Mouse (Mus musculus) hindbrain, postnatal 0 days (tissue): ENCODE results near the gene Gm13278. TPM values are rescaled to one million over a fixed set of nuclear protein-coding genes. Genes with fewer than 3 reads are reported as not detected.

Experiments used
- ATAC-seq: fragments of 200-750 bp; cut with Nextera tagmentation; 2 replicates; pipeline ENCODE4 v1.8.0; 2017; ENCODE audit warnings: mild to moderate bottlenecking, moderate TSS enrichment, moderate library complexity
- DNase-seq: peaks from one replicate; pipeline ENCODE4 v3.0.0-alpha.2; 2015; ENCODE audit warnings: low spot score
- H3K27ac ChIP-seq: fragments of 300-500 bp; sonication (generic); 2 replicates; pipeline ENCODE4 v1.5.1; 2014; ENCODE audit warnings: mild to moderate bottlenecking
- H3K27me3 ChIP-seq: fragments of 300-500 bp; sonication (generic); 2 replicates; pipeline ENCODE4 v1.6.1; 2014; ENCODE audit warnings: low read length, mixed read lengths; ENCODE audit not compliant: insufficient read depth
- H3K36me3 ChIP-seq: fragments of 300-500 bp; sonication (generic); 2 replicates; pipeline ENCODE4 v1.6.1; 2014; ENCODE audit warnings: low read length, mixed read lengths; ENCODE audit not compliant: insufficient read depth
- H3K4me1 ChIP-seq: fragments of 300-500 bp; sonication (generic); 2 replicates; pipeline ENCODE4 v1.6.1; 2014; ENCODE audit warnings: antibody characterized with exemption, low read length, mixed read lengths; ENCODE audit not compliant: insufficient read depth
- H3K4me2 ChIP-seq: fragments of 300-500 bp; sonication (generic); 2 replicates; pipeline ENCODE4 v1.6.1; 2014; ENCODE audit warnings: low read depth, mild to moderate bottlenecking, low read length, moderate library complexity, mixed read lengths
- H3K4me3 ChIP-seq: fragments of 300-500 bp; sonication (generic); 2 replicates; pipeline ENCODE4 v1.5.1; 2014; ENCODE audit warnings: low read length
- H3K9ac ChIP-seq: fragments of 300-500 bp; sonication (generic); replicated peaks from 2 replicates; pipeline ENCODE4 v1.6.1; 2014; ENCODE audit warnings: mild to moderate bottlenecking, low read length, moderate library complexity, mixed read lengths
- H3K9me3 ChIP-seq: fragments of 300-500 bp; sonication (generic); 2 replicates; pipeline ENCODE4 v1.6.1; 2016; ENCODE audit warnings: low read length, mixed read lengths
- CTCF ChIP-seq: IDR thresholded peaks from 2 replicates; pipeline ENCODE4 v1.5.1; 2016; ENCODE audit warnings: antibody characterized with exemption, control low read depth, low read depth
- WGBS: fragments of 180-500 bp; shearing (Covaris S2); extraction: QIAGEN DNeasy Blood & Tissue Kit; methylation state at CpG from one replicate; pipeline ENCODE4 v1.1.7; 2014; 5-methylcytosine and 5-hydroxymethylcytosine counted together
- polyA plus RNA-seq: library from polyadenylated mRNA; unstranded; fragments of >200 nt; fragmentation: Nextera tagmentation; extraction: Ambion mirVana; gene quantifications from 2 replicates; pipeline ENCODE4 v1.2.1, GENCODE M21; 2015
- total RNA-seq: library from RNA; depleted of rRNA; stranded (reverse); fragments of >200 nt; gene quantifications from 2 replicates; pipeline ENCODE4 v1.2.3, GENCODE M21; 2014; rRNA removed

The Gm13278 gene
- total and polyA plus RNA-seq, 2 experiments from 2014 or later, result not detected

DNA sequence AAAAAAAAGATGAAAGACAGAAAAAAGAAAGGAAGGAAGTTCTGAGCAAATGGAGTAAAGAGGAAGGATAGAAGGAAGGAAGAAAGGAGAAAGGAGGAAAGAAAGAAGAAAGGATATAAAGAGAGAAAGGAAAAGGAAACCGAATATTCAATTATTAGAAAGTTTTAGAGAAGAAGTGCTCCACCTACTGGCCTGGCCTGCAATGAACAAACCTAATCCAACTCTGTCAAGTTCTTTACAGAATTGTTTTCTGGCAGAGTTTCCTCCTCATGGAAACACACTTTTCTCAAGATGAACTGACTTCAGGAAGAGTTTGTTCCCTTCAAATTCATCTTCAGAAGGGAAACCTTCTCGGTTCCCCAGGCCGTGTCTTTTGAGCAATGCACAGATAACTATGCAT lies 47.5 kb downstream of the Gm13278 start:
- peak; percentile 60 for TF ChIP-seq CTCF
- Histone ChIP-seq H3K4me1 (no peaks in the 10 kb centered on the region), H3K9ac (no peak overlapping the region), H3K27ac (no peak overlapping the region), H3K4me2 (no peak overlapping the region), H3K9me3 (no peaks in the 10 kb centered on the region), H3K27me3 (no peaks in the 10 kb centered on the region), H3K4me3 (no peak overlapping the region), H3K36me3 (no peaks in the 10 kb centered on the region)
- no peak for ATAC-seq
- WGBS, result 44% methylated on average over 3 of the region's 3 CpGs
- DNase-seq, result peak; percentile 39

DNA sequence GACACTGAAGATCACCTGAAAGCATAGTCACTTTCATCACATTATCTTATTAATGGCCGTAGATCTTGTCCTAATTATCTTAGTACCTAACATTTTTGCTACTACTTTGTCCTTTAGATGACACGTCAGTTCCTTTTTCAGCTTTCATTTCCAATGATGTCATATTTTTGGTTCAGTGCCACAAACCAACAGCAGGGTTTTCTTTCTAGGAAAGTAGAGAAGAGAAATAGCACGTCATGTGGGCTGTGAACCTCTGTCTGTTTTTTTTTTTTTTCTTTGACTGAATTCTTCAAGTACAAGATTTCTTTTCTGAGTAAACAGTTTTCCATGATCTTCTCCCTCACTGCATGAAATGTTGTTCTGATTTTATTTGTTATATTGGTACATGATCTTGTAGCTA lies 48.7 kb downstream of the Gm13278 start:
- TF ChIP-seq CTCF, result no peak
- 68% methylated on average over 3 of the region's 3 CpGs for WGBS

DNA sequence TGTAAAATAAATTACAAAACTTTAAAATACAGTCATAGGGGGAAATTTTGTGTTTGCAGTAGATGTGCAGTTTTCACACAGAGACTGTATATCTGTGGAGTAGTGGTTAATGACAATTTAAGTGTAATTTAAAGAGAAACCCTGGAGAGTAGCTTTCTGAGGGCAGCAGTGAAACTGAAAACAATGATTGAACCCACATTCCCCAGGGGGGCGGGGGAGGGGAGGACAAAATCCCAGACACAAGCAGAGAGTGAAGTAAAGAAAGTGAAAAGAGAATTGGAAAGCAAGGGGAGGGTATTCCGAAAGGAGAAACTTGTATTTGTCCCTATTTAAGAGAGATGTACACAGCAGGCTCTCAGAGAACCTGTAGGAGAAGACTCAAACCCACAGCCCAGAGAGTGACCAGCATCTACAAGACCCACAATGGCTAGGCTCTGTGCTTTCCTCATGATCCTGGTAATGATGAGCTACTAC lies 50.1 kb downstream of the Gm13278 start, which contains the start of gene Ifna4:
TSS of gene Ifna4 (plus strand) at position 424 of the 474 bp plus-strand sequence.
- no peak for DNase-seq
- no peak within 1 kb of the TSS for H3K27ac ChIP-seq
- no peak for ATAC-seq
- no peaks in the 10 kb centered on the region for H3K27me3 ChIP-seq
- no peaks in the 10 kb centered on the region for H3K9me3 ChIP-seq
- no peak within 1 kb of the TSS for H3K9ac ChIP-seq
- 47% methylated on average over 2 of the region's 2 CpGs for WGBS
- H3K4me1 ChIP-seq, result no peaks in the 10 kb centered on the region
- H3K4me3 ChIP-seq, result no peak within 1 kb of the TSS
- no peaks in the 10 kb centered on the region for H3K36me3 ChIP-seq
- no peak for TF ChIP-seq CTCF
- no peak within 1 kb of the TSS for H3K4me2 ChIP-seq

More for the DNA sequence above, 48.7 kb downstream of the Gm13278 start:
- H3K4me3 ChIP-seq, result no peak overlapping the region
- no peaks in the 10 kb centered on the region for H3K9me3 ChIP-seq
- ATAC-seq (no peak), DNase-seq (no peak)
- no peaks in the 10 kb centered on the region for H3K4me1 ChIP-seq
- H3K9ac ChIP-seq, result no peak overlapping the region
- no peaks in the 10 kb centered on the region for H3K27me3 ChIP-seq
- H3K36me3 ChIP-seq, result no peaks in the 10 kb centered on the region
- H3K4me2 ChIP-seq, result no peak overlapping the region
- H3K27ac ChIP-seq, result no peak overlapping the region

Other genes with a start within 250 kb of the Gm13278 start
Only the 30 nearest of the 31 such genes appear.
- gene Ifna14, start 219.8 kb upstream of the Gm13278 start, total RNA-seq, result not detected in 2 replicates
- gene Ifna14, start 219.8 kb upstream of the Gm13278 start, polyA plus RNA-seq, result not detected in 2 replicates
- gene Ifna9, start 199.2 kb upstream of the Gm13278 start, total RNA-seq, result not detected in 2 replicates
- not detected in 2 replicates for gene Ifna9, start 199.2 kb upstream of the Gm13278 start, polyA plus RNA-seq
- not detected in 2 replicates for gene Ifna12, start 188.2 kb upstream of the Gm13278 start, total RNA-seq
- not detected in 2 replicates for gene Ifna12, start 188.2 kb upstream of the Gm13278 start, polyA plus RNA-seq
- gene C87499, start 157.1 kb upstream of the Gm13278 start, total RNA-seq, result not detected in 2 replicates
- not detected in 2 replicates for gene C87499, start 157.1 kb upstream of the Gm13278 start, polyA plus RNA-seq
- gene Ifna13, start 147.1 kb upstream of the Gm13278 start, total RNA-seq, result not detected in 2 replicates
- gene Ifna13, start 147.1 kb upstream of the Gm13278 start, polyA plus RNA-seq, result not detected in 2 replicates
- not detected in 2 replicates for gene Ifna16, start 114.6 kb upstream of the Gm13278 start, total RNA-seq
- not detected in 2 replicates for gene Ifna16, start 114.6 kb upstream of the Gm13278 start, polyA plus RNA-seq
- not detected in 2 replicates for gene Ifna2, start 107.6 kb upstream of the Gm13278 start, total RNA-seq
- gene Ifna2, start 107.6 kb upstream of the Gm13278 start, polyA plus RNA-seq, result not detected in 2 replicates
- gene Ifnab, start 100.2 kb upstream of the Gm13278 start, total RNA-seq, result not detected in 2 replicates
- not detected in 2 replicates for gene Ifnab, start 100.2 kb upstream of the Gm13278 start, polyA plus RNA-seq
- 0.18 and 2.2 TPM in 2 replicates for gene Gm26566, start 69.7 kb upstream of the Gm13278 start, total RNA-seq
- 1.4 and 1.5 TPM in 2 replicates for gene Gm26566, start 69.7 kb upstream of the Gm13278 start, polyA plus RNA-seq
- 140 TPM in 2 replicates for gene Klhl9, start 69.1 kb upstream of the Gm13278 start, total RNA-seq
- 73.1 and 78.8 TPM in 2 replicates for gene Klhl9, start 69.1 kb upstream of the Gm13278 start, polyA plus RNA-seq
- gene Gm13271, start 36.7 kb upstream of the Gm13278 start, total RNA-seq, result not detected in 2 replicates
- not detected in 2 replicates for gene Gm13271, start 36.7 kb upstream of the Gm13278 start, polyA plus RNA-seq
- gene Gm13283, start 31.4 kb upstream of the Gm13278 start, total RNA-seq, result not detected in 2 replicates
- not detected in 2 replicates for gene Gm13283, start 31.4 kb upstream of the Gm13278 start, polyA plus RNA-seq
- gene Gm13290, start 17.7 kb upstream of the Gm13278 start, total RNA-seq, result not detected in 2 replicates
- not detected in 2 replicates for gene Gm13290, start 17.7 kb upstream of the Gm13278 start, polyA plus RNA-seq
- not detected in 2 replicates for gene Gm13289, start 14.6 kb upstream of the Gm13278 start, total RNA-seq
- gene Gm13289, start 14.6 kb upstream of the Gm13278 start, polyA plus RNA-seq, result not detected in 2 replicates
- gene Gm13272, start 11.7 kb upstream of the Gm13278 start, total RNA-seq, result not detected in 2 replicates
- gene Gm13272, start 11.7 kb upstream of the Gm13278 start, polyA plus RNA-seq, result not detected in 2 replicates
- not detected in 2 replicates for gene Ifnz, start 9.4 kb upstream of the Gm13278 start, total RNA-seq
- not detected in 2 replicates for gene Ifnz, start 9.4 kb upstream of the Gm13278 start, polyA plus RNA-seq
- not detected in 2 replicates for gene Gm13276, start 5.8 kb upstream of the Gm13278 start, total RNA-seq
- not detected in 2 replicates for gene Gm13276, start 5.8 kb upstream of the Gm13278 start, polyA plus RNA-seq
- not detected in 2 replicates for gene Gm13277, start 2.9 kb upstream of the Gm13278 start, total RNA-seq
- not detected in 2 replicates for gene Gm13277, start 2.9 kb upstream of the Gm13278 start, polyA plus RNA-seq
- not detected in 2 replicates for gene Gm13275, start 2.9 kb downstream of the Gm13278 start, total RNA-seq
- gene Gm13275, start 2.9 kb downstream of the Gm13278 start, polyA plus RNA-seq, result not detected in 2 replicates
- gene Gm13279, start 5.8 kb downstream of the Gm13278 start, total RNA-seq, result not detected in 2 replicates
- not detected in 2 replicates for gene Gm13279, start 5.8 kb downstream of the Gm13278 start, polyA plus RNA-seq
- gene Gm13285, start 8.1 kb downstream of the Gm13278 start, total RNA-seq, result not detected in 2 replicates
- 0.14 TPM in 1 of 2 replicates, not detected in the other for gene Gm13285, start 8.1 kb downstream of the Gm13278 start, polyA plus RNA-seq
- gene Gm13287, start 11.7 kb downstream of the Gm13278 start, total RNA-seq, result not detected in 2 replicates
- not detected in 2 replicates for gene Gm13287, start 11.7 kb downstream of the Gm13278 start, polyA plus RNA-seq
- not detected in 2 replicates for gene Gm13288, start 14.0 kb downstream of the Gm13278 start, total RNA-seq
- not detected in 2 replicates for gene Gm13288, start 14.0 kb downstream of the Gm13278 start, polyA plus RNA-seq
- gene Ifna7, start 24.7 kb downstream of the Gm13278 start, total RNA-seq, result not detected in 2 replicates
- not detected in 2 replicates for gene Ifna7, start 24.7 kb downstream of the Gm13278 start, polyA plus RNA-seq
- not detected in 2 replicates for gene Ifna11, start 28.4 kb downstream of the Gm13278 start, total RNA-seq
- not detected in 2 replicates for gene Ifna11, start 28.4 kb downstream of the Gm13278 start, polyA plus RNA-seq
- not detected in 2 replicates for gene Ifna6, start 35.9 kb downstream of the Gm13278 start, total RNA-seq
- not detected in 2 replicates for gene Ifna6, start 35.9 kb downstream of the Gm13278 start, polyA plus RNA-seq
- gene Ifna5, start 44.0 kb downstream of the Gm13278 start, total RNA-seq, result not detected in 2 replicates
- not detected in 2 replicates for gene Ifna5, start 44.0 kb downstream of the Gm13278 start, polyA plus RNA-seq
- not detected in 2 replicates for gene Ifna4, start 50.3 kb downstream of the Gm13278 start, total RNA-seq
- gene Ifna4, start 50.3 kb downstream of the Gm13278 start, polyA plus RNA-seq, result not detected in 2 replicates
- not detected in 2 replicates for gene Ifna1, start 58.5 kb downstream of the Gm13278 start, total RNA-seq
- not detected in 2 replicates for gene Ifna1, start 58.5 kb downstream of the Gm13278 start, polyA plus RNA-seq
- not detected in 2 replicates for gene Ifne, start 88.7 kb downstream of the Gm13278 start, total RNA-seq
- not detected in 2 replicates for gene Ifne, start 88.7 kb downstream of the Gm13278 start, polyA plus RNA-seq